Mouse (Mus musculus) monocyte, adult 2 months (primary cell): ENCODE measurements around the gene Pcbp3.

ENCODE experiments used
- DNase-seq, 2 experiments: peaks; one replicate each; pipeline ENCODE4 v3.0.0; 2022; ENCODE audit warnings: low spot score in 2 of 2, low read depth in 1 of 2

The Pcbp3 gene

DNA sequence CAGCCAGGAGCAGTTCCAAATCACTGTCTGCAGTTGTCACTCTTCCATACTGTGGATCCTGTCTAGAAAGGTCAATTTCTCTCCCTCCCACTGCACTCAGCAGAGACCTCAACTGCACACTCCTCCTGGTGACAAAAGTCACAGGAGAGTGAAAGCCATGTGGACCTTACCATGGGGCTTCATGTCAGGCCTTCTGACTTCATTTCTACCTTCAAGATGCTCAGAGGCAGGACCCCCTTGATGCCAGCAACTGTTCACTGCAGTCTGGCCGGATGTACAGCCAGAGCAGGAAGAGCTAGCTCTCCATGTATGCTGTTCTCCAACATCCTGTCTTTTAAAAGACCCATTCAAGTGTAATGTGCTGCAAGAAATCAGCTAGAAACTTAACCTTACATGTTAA lies 29.9 kb downstream of the Pcbp3 start:
- DNase-seq = no peak

DNA sequence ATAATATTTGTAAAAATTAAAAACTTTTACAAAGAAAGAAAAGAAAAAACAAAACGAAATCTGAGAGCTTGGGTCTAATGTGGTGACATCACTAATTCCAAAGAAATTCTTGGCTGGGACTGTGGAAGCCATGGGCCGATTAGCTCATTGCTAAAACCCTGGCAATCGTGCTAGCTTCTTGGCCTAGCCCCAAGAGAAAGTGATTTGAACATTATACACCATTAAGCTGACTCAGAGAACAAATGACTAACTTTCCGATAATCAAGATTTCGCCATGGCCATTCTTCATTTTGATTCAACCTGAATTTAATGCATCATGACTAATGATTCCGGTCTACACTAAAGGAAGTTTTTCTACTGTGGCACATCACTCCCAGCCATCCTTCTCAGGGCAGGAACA lies 30.6 kb downstream of the Pcbp3 start:
- no peak for DNase-seq

DNA sequence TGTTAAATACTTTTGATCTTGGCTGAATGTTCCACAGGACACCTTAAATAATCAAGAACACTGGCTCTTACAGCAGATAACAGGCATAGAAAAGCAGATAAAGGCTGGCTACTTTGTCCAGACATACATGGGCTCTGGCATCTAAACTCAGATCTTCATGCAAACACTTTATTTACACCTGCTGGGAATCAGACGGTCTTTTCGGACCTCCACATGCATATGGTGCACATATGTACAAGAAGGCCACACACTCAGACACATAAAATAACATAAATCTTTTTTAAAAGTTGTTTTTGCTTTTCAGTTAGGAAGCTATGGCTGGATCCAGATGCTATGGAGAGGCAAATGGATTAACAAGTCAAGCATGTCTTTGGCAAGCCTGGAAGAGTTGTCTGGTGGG lies 37.2 kb downstream of the Pcbp3 start:
- DNase-seq = no peak

DNA sequence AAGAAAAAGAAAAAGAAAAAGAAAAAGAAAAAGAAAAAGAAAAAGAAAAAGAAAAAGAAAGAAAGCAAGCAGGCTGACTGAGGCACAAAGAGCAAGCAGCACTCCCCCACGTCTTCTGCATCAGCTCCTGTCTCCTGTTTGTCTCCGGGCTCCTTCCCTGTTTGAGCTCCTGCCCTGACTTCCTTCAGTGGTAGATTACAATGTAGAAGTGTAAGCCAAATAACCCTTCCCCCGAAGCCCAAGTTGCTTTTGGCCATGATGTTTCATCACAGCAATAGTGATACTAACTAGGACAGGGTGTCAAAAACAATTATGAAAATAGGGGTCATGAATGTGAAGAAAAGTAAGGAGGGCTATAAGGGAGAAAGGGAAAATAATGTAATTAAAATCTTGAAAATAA lies 43.6 kb downstream of the Pcbp3 start:
- no peak for DNase-seq

DNA sequence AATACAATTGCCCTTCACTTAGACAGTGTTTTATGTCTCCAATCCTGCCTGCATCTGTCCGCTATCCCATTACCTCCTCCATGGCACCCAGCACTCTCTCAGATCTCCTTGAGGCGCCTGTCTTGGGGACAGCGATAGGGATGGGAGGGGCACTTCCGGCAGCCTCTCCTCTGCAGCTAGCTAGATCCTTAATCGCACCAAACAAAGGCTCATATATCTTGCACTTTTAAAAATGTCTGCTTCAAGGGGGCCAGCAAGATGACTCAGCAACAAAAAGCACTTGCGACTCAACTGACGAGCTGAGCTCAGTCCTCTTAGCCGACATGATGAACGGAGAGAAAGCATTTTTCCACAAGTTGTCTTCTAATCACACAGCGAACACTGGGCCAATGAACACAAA lies 55.3 kb downstream of the Pcbp3 start:
- no peak for DNase-seq

DNA sequence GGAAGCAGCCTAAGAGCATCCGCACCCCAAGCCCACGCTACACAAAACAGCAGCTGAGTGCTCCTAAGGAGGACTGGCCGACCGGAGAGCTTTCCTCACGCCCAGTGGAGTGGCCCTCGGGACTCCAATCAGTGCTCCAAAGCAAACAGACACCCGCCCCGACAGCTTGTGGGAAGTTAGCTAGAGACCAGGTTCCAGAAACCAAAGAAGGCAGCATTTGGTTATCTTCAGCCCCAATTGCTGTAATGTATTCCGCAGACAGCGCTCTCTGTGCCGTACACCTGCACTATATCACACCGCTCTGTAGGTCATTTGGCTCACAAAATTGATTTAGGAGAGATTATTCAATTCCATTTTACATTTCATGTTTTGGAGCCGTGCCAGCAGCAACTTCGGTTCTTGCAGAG lies 55.7 kb downstream of the Pcbp3 start:
- no peak for DNase-seq

DNA sequence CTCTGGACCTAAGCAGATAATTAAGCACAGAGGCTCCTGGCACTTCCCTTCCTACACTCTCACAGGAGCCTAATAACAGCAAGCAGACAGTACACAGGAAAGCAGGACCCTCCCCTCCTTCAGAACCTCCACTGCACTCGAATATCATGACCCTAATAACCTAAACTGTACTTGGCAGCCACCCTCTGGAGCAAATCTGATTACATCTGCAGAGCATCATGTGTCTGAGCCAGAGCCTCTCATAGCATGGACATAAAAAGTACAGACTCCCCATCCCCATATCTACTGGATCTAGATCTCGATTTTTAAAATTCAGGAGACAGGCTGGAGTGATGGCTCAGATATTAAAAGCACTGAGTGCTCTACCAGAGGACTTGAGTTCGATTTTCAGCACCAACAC lies 58.0 kb downstream of the Pcbp3 start:
- DNase-seq = no peak

DNA sequence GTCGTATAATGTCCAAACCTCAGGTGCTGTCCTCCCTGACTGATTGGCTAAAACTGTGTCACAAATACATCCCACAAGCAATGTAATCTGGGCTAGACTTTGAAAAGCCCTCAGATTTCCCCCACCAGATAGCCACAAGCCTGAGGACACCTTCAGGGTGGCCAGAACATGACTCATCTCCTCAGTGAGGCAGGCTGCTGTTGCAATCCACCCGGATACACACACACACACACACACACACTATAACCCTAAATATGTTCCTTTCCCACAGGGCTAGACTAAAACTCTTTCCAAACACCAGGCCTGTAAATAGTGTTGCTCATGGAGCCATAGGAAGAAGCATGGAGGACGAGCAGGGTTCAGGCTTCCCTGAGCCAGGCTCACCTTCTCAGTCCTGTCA lies 58.6 kb downstream of the Pcbp3 start:
- no peak for DNase-seq

DNA sequence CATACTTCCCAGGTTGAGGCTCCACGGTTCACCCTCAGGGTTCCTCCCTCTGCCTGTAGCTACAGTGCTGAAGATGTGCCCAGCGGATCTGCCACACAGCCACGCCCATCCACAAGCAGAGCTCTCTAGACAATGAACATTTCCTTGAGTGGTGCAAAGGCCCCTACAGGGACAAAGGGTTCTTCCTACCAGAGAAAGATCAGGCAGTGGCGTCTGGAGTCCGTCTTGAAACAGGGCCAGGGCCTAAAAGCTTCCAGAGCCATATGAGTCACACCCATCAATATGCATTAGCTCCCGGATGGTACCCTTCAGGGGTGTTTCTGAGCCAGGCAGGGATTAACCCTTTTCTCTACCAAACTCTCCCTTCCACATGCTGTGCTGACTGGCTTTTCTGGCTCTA lies 59.1 kb downstream of the Pcbp3 start:
- DNase-seq = no peak

DNA sequence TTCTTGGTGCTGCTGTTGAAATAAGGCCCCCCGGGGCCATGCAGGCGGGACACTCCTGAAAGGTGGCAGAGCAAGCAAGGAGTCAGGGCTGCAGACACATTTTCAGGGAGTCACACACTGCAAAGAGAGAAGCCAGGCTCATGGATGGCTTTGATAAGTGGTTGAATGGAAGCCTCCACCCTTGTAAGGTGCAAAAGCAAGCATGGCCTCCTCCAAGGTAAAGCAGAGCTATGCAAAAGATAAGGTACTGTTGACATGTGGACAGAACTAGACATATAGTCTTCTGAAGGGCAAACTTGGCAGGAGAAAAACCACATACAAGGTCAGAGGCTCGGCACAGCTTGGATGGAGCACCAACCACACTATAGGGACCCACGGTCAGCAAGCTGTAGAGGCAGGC lies 63.3 kb downstream of the Pcbp3 start:
- DNase-seq = no peak

DNA sequence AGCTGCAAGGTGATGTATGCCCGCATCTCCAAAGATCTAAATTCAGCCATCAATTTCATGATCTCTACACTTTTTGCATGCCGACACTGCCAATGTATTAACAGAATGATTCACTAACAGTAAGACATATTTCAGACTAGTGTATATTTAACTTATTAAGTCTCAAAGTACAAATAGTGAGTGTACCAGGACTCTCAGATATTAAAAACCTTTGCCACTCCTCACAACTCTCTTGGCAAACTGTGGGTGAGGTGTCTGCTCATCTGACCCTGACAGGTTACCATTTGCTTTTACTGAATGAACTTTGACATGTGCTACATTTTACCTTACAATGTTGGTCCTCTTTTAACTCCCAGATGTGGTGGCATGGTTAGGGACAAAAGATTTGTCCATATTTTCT lies 70.2 kb downstream of the Pcbp3 start:
- no peak for DNase-seq

DNA sequence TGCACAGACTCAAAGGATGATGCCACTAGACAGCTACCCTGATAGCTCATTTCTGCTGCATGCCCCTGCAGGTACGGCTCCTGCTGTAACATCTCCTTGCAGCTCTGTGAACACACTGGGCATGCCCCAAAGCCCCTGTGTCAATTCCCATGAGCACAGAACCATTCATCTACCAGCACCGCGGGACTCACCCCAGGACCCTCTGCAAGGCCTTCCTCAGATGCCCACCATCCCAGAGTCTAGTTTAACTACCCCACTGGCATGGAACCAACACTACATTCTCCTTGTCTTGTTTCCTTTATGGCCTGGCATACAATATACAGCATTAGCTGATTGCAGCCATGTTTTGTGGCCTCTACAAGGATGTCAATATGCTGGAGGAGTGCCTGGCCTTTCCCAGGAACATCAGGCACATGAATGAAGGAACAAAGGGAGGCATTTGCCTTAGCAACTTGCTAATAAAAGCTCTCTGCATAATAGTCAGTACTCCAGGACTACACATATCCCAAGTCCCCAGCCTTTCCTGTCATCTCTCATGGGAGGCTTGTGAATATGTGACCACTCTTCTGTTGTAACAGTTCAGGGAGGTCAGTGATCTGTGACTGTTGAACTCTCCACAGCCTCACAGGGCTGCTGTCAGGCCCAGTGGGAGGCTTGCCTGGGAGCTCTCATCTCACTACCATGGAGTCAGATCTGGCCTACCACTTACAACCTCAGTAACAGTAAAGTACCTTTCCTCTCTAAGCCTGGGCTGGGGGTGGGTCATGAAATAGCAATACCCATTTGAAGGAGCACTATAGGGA lies 78.0 kb downstream of the Pcbp3 start:
- no peak for DNase-seq

DNA sequence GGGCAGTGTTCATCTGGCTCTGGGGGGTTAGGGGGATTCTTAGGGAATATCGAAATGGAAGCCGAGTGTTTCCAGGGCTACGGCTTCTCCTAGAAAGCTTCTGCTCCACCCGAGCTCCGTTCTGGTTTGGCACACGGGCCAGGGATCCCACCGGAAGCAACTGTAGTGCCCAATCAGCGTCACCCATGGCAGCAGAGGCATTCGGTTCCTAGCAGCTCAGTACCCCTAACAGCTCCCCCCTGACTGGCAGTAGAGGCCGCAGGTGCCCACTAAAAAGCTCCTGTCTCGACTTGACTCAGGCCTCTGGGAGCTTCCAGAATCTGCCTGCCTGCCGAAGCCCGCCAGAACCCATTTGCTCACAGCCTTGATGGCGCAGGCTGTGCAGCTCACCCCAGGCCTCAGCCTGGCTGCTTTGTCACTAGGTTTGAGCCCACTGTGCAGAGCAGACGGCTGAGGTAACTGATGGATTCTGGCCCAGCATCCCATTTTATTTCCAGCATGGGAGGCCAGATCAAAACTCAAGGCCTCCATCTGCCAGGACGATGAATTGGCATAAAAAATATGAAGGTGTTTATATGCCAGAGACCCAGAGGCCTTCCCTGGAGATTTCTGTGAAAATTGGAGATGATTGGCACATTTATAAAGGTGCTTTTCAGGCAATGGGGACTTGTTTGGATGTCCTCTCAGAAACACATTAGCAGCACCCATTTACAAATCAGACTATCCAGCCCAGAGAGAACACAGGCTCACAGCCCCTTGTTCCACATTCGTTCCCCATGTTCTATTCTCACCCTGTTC lies 78.8 kb downstream of the Pcbp3 start:
- no peak for DNase-seq

DNA sequence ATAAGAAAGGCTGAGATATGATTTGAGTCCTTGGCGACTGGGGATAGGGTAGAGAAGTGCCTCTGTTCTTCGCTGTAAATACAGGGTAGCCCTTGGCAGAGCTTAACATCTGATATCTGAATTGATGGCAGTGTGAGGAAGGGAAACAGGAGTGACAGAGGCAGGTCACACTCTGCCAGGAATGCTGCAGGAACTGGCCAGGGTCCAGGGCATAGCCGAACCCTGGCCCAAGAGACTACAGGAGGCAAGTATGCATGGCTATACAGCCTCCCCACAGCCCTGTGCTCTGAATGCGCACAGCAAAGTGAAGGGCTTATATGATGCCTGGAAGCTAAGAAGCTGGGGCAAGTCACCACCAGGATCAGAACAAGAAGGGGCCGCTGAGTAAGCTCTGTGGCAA lies 79.8 kb downstream of the Pcbp3 start:
- no peak for DNase-seq

DNA sequence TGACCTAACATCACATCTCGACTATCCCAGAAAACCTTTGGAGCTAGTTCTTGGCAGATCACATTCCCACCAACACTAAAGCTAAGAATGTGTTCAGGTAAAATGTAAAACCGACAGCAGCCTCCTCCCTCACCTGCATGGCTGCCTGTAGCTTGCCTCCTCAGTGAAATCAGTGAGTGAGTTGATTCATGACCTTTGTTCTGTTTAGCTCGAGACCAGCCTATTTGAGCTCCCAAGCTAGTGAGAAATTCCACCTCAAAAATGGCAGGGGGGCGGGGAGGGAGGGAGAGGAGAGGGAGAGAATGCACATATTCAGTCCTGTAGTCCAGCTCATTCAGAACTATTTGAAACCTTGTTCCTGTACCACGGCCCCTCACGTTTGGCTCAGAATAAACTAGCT lies 86.4 kb downstream of the Pcbp3 start:
- DNase-seq = no peak

DNA sequence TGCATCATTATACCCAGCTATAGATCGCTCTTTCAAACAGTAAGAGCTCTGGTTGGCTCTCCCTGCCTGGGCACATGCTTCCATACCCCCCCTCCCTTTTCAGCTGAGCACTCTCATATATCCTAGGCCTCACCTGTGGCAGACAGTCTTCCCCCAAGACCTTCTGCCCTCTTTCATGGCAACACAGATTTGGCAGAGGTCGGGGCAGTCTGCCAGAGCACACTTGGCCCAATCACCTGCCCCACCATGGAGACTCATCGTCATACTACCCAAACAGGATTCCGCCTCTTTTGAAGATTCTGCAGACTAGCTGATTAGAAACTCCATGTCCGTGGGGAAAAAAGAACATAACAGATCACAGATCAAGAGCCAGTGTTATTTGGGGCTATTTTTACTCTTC lies 86.8 kb downstream of the Pcbp3 start:
- DNase-seq = no peak

DNA sequence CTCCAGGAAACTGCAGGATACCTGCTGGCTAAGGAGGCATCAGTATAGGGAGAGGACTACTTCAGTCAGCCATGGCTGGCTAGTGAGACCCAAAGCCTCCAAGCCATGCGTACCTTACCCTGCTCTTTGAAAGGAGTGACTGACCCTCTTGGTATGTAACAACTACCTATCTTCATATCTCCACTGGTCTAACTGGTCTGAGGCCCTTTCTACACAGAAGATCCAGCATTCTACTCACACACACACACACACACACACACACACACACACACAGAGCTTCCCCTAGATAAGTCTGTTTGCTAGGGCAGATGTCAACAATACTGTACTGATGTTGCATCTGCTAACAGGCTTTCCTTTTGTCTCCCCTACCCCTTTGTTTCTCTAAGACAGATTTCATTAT lies 87.3 kb downstream of the Pcbp3 start:
- DNase-seq = no peak

DNA sequence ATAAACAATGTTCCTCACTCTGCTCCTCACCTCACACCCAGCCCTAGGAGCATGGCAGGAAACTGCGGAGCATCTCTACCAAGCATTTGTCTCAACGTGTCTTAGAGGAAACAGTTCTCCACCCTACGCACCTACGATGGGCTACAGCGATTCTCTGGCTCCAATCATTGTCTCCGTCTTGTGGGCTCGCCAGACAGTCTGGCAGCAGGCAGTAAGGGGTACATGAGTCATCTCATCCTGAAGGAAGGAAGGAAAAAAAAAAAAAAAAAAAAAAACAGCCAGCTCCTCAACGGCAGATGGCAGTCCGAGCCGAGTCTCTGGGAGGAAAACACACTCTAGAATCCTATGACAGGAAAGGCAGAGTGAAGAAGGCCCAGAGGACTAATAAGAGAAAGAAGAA lies 87.7 kb downstream of the Pcbp3 start:
- no peak for DNase-seq

DNA sequence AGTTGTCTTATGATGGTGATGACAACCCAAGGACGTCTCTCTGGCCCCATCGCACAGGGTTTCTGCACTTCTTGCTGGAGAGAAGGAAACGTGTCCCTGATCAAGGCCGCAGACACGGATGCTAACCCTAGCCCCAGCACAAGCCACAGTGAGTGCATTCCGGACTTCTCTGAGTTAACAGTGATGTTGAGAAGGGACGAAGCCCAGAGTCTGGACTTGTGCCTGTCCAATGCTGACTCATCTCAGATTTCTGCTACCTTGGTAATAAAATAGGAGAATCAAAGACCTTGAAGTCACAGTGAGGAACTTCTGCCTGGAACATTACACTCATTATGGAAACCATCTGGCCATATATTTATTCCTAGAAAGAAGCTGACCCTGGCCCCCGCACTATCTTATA lies 89.0 kb downstream of the Pcbp3 start:
- DNase-seq = no peak

DNA sequence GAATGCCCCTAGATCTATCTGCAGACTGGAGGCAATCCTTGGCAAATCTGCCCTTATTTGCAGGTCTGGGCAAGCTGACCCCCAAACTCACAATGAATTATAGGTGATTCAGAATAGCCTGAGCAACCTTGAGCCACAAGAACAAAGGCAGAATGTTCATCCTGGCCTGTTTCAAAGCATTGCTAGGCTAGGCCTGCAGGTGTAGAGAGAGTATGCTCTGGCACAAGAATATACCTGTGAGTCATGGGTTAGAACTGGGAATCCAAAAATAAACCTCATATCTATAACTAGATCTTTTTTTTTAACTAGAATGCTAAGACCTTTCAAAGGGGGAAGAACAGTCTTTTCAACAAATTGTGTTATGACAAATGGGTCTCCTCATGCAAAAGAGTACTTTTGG lies 95.8 kb downstream of the Pcbp3 start:
- no peak for DNase-seq

DNA sequence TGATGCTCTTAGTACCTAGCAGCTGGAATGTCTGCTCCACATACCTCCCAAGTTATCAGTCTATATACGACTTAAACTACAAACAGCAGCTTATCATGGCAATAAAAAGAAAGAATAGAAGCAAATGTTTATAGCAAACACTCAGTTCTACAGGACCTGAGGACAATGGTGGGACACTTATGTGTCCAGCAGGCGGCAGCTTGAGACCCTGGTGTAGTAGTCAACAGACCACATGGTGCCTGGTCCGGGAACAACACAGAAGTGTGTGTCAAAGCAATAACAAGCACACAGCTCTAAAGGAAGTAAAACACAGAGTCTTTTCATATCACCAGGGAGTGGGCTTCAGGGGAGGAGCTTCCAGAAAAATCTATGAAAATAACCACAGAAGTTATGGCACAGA lies 100.7 kb downstream of the Pcbp3 start:
- DNase-seq = no peak

DNA sequence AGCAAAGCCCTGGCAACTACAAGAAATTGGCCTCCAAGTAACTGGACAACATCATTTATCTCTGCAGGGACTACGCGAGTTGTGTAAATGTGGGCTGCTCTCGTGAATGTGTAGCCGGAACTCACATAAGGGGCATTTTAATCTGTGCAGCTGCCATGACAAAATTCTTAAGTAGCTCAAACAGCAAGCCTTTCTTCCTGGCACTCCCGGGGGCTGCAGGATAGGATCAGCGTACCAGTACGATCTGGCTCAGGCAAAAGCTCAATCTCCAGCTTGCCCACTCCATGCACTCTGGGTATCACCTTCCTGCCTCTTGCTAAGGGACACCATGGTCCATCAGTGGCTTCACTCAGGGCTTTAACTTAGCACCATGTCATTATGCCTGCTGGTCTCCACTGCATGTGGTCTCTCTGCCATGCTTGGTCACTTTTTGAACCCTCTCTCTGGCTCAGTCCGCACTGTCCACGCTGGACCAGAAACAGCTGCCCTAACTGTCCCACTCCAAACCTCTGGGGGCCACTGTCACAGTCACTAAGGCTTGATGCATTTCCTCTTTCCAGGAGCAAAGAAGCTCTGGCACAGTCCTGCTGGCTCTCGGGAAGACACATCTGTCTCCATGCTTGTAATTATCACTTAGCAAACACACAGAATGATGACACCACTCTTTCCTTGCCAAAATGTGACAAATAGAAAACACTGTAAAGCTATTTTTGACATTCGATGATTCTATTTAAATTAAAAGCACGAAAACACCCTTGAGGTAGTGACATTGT lies 102.1 kb downstream of the Pcbp3 start:
- no peak for DNase-seq
